Mouse (Mus musculus) limb, embryonic 14.5 days (tissue): ENCODE data around the gene Dnah17. TPM values are rescaled to one million over a fixed set of nuclear protein-coding genes. Genes with fewer than 3 reads are reported as not detected.

Experiments
- ATAC-seq: fragments of 200-750 bp; cut with Nextera tagmentation; 2 replicates; pipeline ENCODE4 v1.8.0; 2017; ENCODE audit warnings: low read depth, moderate number of reproducible peaks, moderate TSS enrichment; ENCODE audit not compliant: low FRiP score
- DNase-seq: peaks from one replicate; pipeline ENCODE4 v3.0.0-alpha.2; 2015; ENCODE audit warnings: low spot score
- H3K27ac ChIP-seq: fragments of 300-500 bp; sonication (generic); replicated peaks from 2 replicates; pipeline ENCODE4 v1.5.1; 2014; ENCODE audit warnings: low read depth, mild to moderate bottlenecking, low read length, moderate library complexity, mixed read lengths
- H3K27me3 ChIP-seq: fragments of 300-500 bp; sonication (generic); 2 replicates; pipeline ENCODE4 v1.6.1; 2014; ENCODE audit warnings: low read length, mixed read lengths; ENCODE audit not compliant: control insufficient read depth, insufficient read depth
- H3K36me3 ChIP-seq: fragments of 300-500 bp; sonication (generic); 2 replicates; pipeline ENCODE4 v1.6.1; 2014; ENCODE audit warnings: mild to moderate bottlenecking, low read length, moderate library complexity, mixed read lengths; ENCODE audit not compliant: control insufficient read depth, insufficient read depth
- H3K4me1 ChIP-seq: fragments of 300-500 bp; sonication (generic); 2 replicates; pipeline ENCODE4 v1.6.1; 2014; ENCODE audit warnings: antibody characterized with exemption, low read length, mixed read lengths; ENCODE audit not compliant: control insufficient read depth, insufficient read depth
- H3K4me2 ChIP-seq: fragments of 300-500 bp; sonication (generic); replicated peaks from 2 replicates; pipeline ENCODE4 v1.6.1; 2014; ENCODE audit warnings: low read depth, mild to moderate bottlenecking, low read length, moderate library complexity; ENCODE audit not compliant: severe bottlenecking
- H3K4me3 ChIP-seq: fragments of 300-500 bp; sonication (generic); replicated peaks from 2 replicates; pipeline ENCODE4 v1.5.1; 2014; ENCODE audit warnings: low read length
- H3K9ac ChIP-seq: fragments of 300-500 bp; sonication (generic); 2 replicates; pipeline ENCODE4 v1.6.1; 2014; ENCODE audit warnings: mild to moderate bottlenecking, low read depth, low read length, moderate library complexity; ENCODE audit not compliant: severe bottlenecking
- H3K9me3 ChIP-seq: fragments of 300-500 bp; sonication (generic); 2 replicates; pipeline ENCODE4 v1.6.1; 2016; ENCODE audit warnings: low read length; ENCODE audit not compliant: control insufficient read depth
- POLR2A ChIP-seq: fragments of 200-500 bp; IDR thresholded peaks from 2 replicates; pipeline ENCODE4 v1.8.0; 2012; ENCODE audit warnings: inconsistent platforms, mild to moderate bottlenecking, moderate library complexity, borderline replicate concordance; ENCODE audit not compliant: insufficient read depth, insufficient read length; ENCODE audit errors: extremely low read depth
- WGBS: fragments of 180-500 bp; shearing (Covaris S2); extraction: QIAGEN DNeasy Blood & Tissue Kit; methylation state at CpG from one replicate; pipeline ENCODE4 v1.1.7; 2014; 5-methylcytosine and 5-hydroxymethylcytosine counted together
- polyA plus RNA-seq, 2 experiments: library from polyadenylated mRNA; depleted of rRNA in 1 of 2; stranded (reverse) in 1 of 2; unstranded in 1 of 2; fragments of >200 nt; fragmentation: Nextera tagmentation in 1 of 2; extraction: Ambion mirVana in 1 of 2; gene quantifications; 2 replicates each; pipeline versions ENCODE4 v1.2.1 to v1.2.3; 2012 to 2014

Dnah17 gene
- polyA plus RNA-seq, 2 experiments: 0.10 to 0.11 TPM

- Histone ChIP-seq H3K36me3 (no peaks in the 10 kb centered on the region), H3K9ac (no peak overlapping the region), H3K27ac (no peak overlapping the region), H3K4me2 (no peak overlapping the region), H3K9me3 (no peaks in the 10 kb centered on the region), H3K4me1 (peaks cover 46% of the 10 kb centered on the region), H3K4me3 (no peak overlapping the region), H3K27me3 (no peaks in the 10 kb centered on the region)
- TF ChIP-seq POLR2A: no peak
- DNase-seq (no peak), ATAC-seq (no peak)
- WGBS: 66% methylated on average over 9 of the region's 9 CpGs
Measured at GRCm38 (mm10) chr11:117991502-117992470, 138.6 kb downstream of the Dnah17 start.

- ATAC-seq: no peak
- H3K9ac ChIP-seq: no peak overlapping the region
- H3K27ac ChIP-seq: no peak overlapping the region
- no peaks in the 10 kb centered on the region for H3K9me3 ChIP-seq
- no peak overlapping the region for H3K4me3 ChIP-seq
- no peak for DNase-seq
- 60% methylated on average over 10 of the region's 10 CpGs for WGBS
- H3K27me3 ChIP-seq: no peaks in the 10 kb centered on the region
- peaks cover 31% of the 10 kb centered on the region for H3K4me1 ChIP-seq
- H3K36me3 ChIP-seq: no peaks in the 10 kb centered on the region
- TF ChIP-seq POLR2A: no peak
- no peak overlapping the region for H3K4me2 ChIP-seq
Measured at GRCm38 (mm10) chr11:117989926-117990325, 140.5 kb downstream of the Dnah17 start.

- no peaks in the 10 kb centered on the region for H3K36me3 ChIP-seq
- no peak for DNase-seq
- H3K4me2 ChIP-seq: no peak overlapping the region
- TF ChIP-seq POLR2A: no peak
- no peaks in the 10 kb centered on the region for H3K9me3 ChIP-seq
- H3K4me1 ChIP-seq: peaks cover 24% of the 10 kb centered on the region
- no peak overlapping the region for H3K27ac ChIP-seq
- 89% methylated on average over 4 of the region's 4 CpGs for WGBS
- H3K27me3 ChIP-seq: no peaks in the 10 kb centered on the region
- no peak overlapping the region for H3K9ac ChIP-seq
- H3K4me3 ChIP-seq: no peak overlapping the region
- ATAC-seq: no peak
Measured at GRCm38 (mm10) chr11:117989241-117989640, 141.2 kb downstream of the Dnah17 start.

- Histone ChIP-seq H3K4me2 (peak overlapping the region; percentile 88), H3K9me3 (no peaks in the 10 kb centered on the region), H3K4me1 (peaks cover 11% of the 10 kb centered on the region), H3K4me3 (peak overlapping the region; percentile 99), H3K36me3 (no peaks in the 10 kb centered on the region), H3K27me3 (no peaks in the 10 kb centered on the region), H3K27ac (no peak overlapping the region), H3K9ac (peak overlapping the region; percentile 84; the same call in 1 of the 2 replicates)
- ATAC-seq: no peak
- 64% methylated on average over 4 of the region's 4 CpGs for WGBS
- no peak for DNase-seq
- no peak for TF ChIP-seq POLR2A
Measured at GRCm38 (mm10) chr11:117987968-117988367, 142.5 kb downstream of the Dnah17 start.

- peak overlapping the region; percentile 84 for H3K9ac ChIP-seq
- no peaks in the 10 kb centered on the region for H3K27me3 ChIP-seq
- peak overlapping the region; percentile 41 for H3K27ac ChIP-seq
- ATAC-seq (peak; percentile 51), DNase-seq (no peak)
- H3K36me3 ChIP-seq: no peaks in the 10 kb centered on the region
- no peak for TF ChIP-seq POLR2A
- no peaks in the 10 kb centered on the region for H3K9me3 ChIP-seq
- peak overlapping the region; percentile 88 for H3K4me2 ChIP-seq
- under 1% methylated on average over 29 of the region's 32 CpGs for WGBS
- H3K4me1 ChIP-seq: peaks cover 11% of the 10 kb centered on the region
- H3K4me3 ChIP-seq: peak overlapping the region; percentile 99
Measured at GRCm38 (mm10) chr11:117987032-117987451, 143.4 kb downstream of the Dnah17 start.
